Mouse (Mus musculus) testis, postnatal 10 days (tissue): ENCODE results near the gene Lpar6.

ENCODE experiments used
- DNase-seq: peaks from one replicate; pipeline ENCODE4 v3.0.0; 2021; ENCODE audit warnings: low spot score

Lpar6 gene

GRCm38 (mm10) chr14:73237848-73238321, at the start of gene Lpar6:
TSS of gene Lpar6 (plus strand) at chr14:73237895.
- peak; percentile 59 for DNase-seq

GRCm38 (mm10) chr14:73199058-73199457, 38.6 kb upstream of the Lpar6 start:
- DNase-seq, result no peak

GRCm38 (mm10) chr14:73201447-73201846, 36.2 kb upstream of the Lpar6 start:
- DNase-seq, result no peak

- no peak for DNase-seq
Observed at GRCm38 (mm10) chr14:73204016-73204415, 33.7 kb upstream of the Lpar6 start.

GRCm38 (mm10) chr14:73209262-73209661, 28.4 kb upstream of the Lpar6 start:
- DNase-seq, result no peak

- DNase-seq, result no peak
Observed at GRCm38 (mm10) chr14:73210196-73210595, 27.5 kb upstream of the Lpar6 start.

GRCm38 (mm10) chr14:73211477-73211876, 26.2 kb upstream of the Lpar6 start:
- no peak for DNase-seq

- no peak for DNase-seq
Observed at GRCm38 (mm10) chr14:73217062-73217461, 20.6 kb upstream of the Lpar6 start.

- DNase-seq, result no peak
Observed at GRCm38 (mm10) chr14:73222316-73222970, 15.3 kb upstream of the Lpar6 start.

- DNase-seq, result no peak
Observed at GRCm38 (mm10) chr14:73226346-73226745, 11.3 kb upstream of the Lpar6 start.

GRCm38 (mm10) chr14:73226849-73227248, 10.8 kb upstream of the Lpar6 start:
- no peak for DNase-seq

GRCm38 (mm10) chr14:73231286-73231982, 6.3 kb upstream of the Lpar6 start:
- no peak for DNase-seq

- no peak for DNase-seq
Observed at GRCm38 (mm10) chr14:73234468-73235031, 3.1 kb upstream of the Lpar6 start.

GRCm38 (mm10) chr14:73238498-73239250, 979 bp downstream of the Lpar6 start:
- peak; percentile 44 for DNase-seq

- no peak for DNase-seq
Observed at GRCm38 (mm10) chr14:73239291-73239690, 1.6 kb downstream of the Lpar6 start.

- DNase-seq, result no peak
Observed at GRCm38 (mm10) chr14:73239857-73240256, 2.2 kb downstream of the Lpar6 start.

GRCm38 (mm10) chr14:73244061-73244597, 6.4 kb downstream of the Lpar6 start:
- no peak for DNase-seq

- DNase-seq, result no peak
Observed at GRCm38 (mm10) chr14:73250056-73250455, 12.4 kb downstream of the Lpar6 start.

GRCm38 (mm10) chr14:73252276-73252675, 14.6 kb downstream of the Lpar6 start:
- DNase-seq, result no peak

- DNase-seq, result no peak
Observed at GRCm38 (mm10) chr14:73253453-73254251, 16.0 kb downstream of the Lpar6 start.

GRCm38 (mm10) chr14:73254412-73254811, 16.7 kb downstream of the Lpar6 start:
- DNase-seq, result no peak
